Mouse (Mus musculus) forebrain, embryonic 15.5 days (tissue): ENCODE measurements at regions not wholly inside any gene's neighbourhood (a gene's known extent, or its start where the extent isn't known, plus 50 kb on each side); places are given as distances from the start of the nearest gene placed in this dataset.

Source experiments
- ATAC-seq: fragments of 200-750 bp; cut with Nextera tagmentation; replicated peaks from 2 replicates; pipeline ENCODE4 v1.8.0; 2017; ENCODE audit warnings: mild to moderate bottlenecking, moderate TSS enrichment, moderate library complexity
- H3K27ac ChIP-seq: fragments of 300-500 bp; sonication (generic); replicated peaks from 2 replicates; pipeline ENCODE4 v1.5.1; 2015; ENCODE audit warnings: mild to moderate bottlenecking, inconsistent platforms
- H3K27me3 ChIP-seq: fragments of 300-500 bp; sonication (generic); 2 replicates; pipeline ENCODE4 v1.6.1; 2015; ENCODE audit warnings: inconsistent platforms
- H3K36me3 ChIP-seq: fragments of 300-500 bp; sonication (generic); 2 replicates; pipeline ENCODE4 v1.6.1; 2015; ENCODE audit warnings: mild to moderate bottlenecking, inconsistent platforms
- H3K4me1 ChIP-seq: fragments of 300-500 bp; sonication (generic); 2 replicates; pipeline ENCODE4 v1.6.1; 2015; ENCODE audit warnings: inconsistent platforms
- H3K4me2 ChIP-seq: fragments of 300-500 bp; sonication (generic); replicated peaks from 2 replicates; pipeline ENCODE4 v1.6.1; 2015; ENCODE audit warnings: mild to moderate bottlenecking, inconsistent platforms
- H3K4me3 ChIP-seq: fragments of 300-500 bp; sonication (generic); 2 replicates; pipeline ENCODE4 v1.5.1; 2015; ENCODE audit warnings: mild to moderate bottlenecking, inconsistent platforms
- H3K9ac ChIP-seq: fragments of 300-500 bp; sonication (generic); replicated peaks from 2 replicates; pipeline ENCODE4 v1.6.1; 2015; ENCODE audit warnings: mild to moderate bottlenecking, inconsistent platforms
- H3K9me3 ChIP-seq: fragments of 300-500 bp; sonication (generic); 2 replicates; pipeline ENCODE4 v1.6.1; 2016; ENCODE audit warnings: inconsistent platforms
- WGBS: fragments of 180-500 bp; shearing (Covaris S2); methylation state at CpG from one replicate; pipeline ENCODE4 v1.1.7; 2015; ENCODE audit warnings: mixed read lengths; 5-methylcytosine and 5-hydroxymethylcytosine counted together

GRCm38 (mm10) chr9:91601740-91602139 is 236.1 kb upstream of the Zic1 start:
- Histone ChIP-seq H3K9ac (no peak overlapping the region), H3K4me1 (no peaks in the 10 kb centered on the region), H3K27ac (no peak overlapping the region), H3K4me2 (no peak overlapping the region), H3K4me3 (no peak overlapping the region), H3K9me3 (no peaks in the 10 kb centered on the region), H3K36me3 (no peaks in the 10 kb centered on the region), H3K27me3 (no peaks in the 10 kb centered on the region)
- WGBS, result 45% methylated on average over 6 of the region's 6 CpGs
- ATAC-seq, result no peak; the same call in 1 of the 2 replicates

- H3K4me3 ChIP-seq, result no peak overlapping the region
- no peak overlapping the region for H3K9ac ChIP-seq
- H3K4me1 ChIP-seq, result 0 out of 2 replicates have a peak, but pooled peaks cover 3% of the 10 kb centered on the region
- no peak overlapping the region for H3K4me2 ChIP-seq
- H3K36me3 ChIP-seq, result no peaks in the 10 kb centered on the region
- H3K27me3 ChIP-seq, result no peaks in the 10 kb centered on the region
- 39% methylated on average over 4 of the region's 4 CpGs for WGBS
- H3K27ac ChIP-seq, result no peak overlapping the region
- H3K9me3 ChIP-seq, result no peaks in the 10 kb centered on the region
- ATAC-seq, result no peak
Measured at GRCm38 (mm10) chr9:91591915-91592314, 226.3 kb upstream of the Zic1 start.

GRCm38 (mm10) chr9:91588756-91589155 is 223.1 kb upstream of the Zic1 start:
- Histone ChIP-seq H3K9me3 (no peaks in the 10 kb centered on the region), H3K9ac (no peak overlapping the region), H3K36me3 (no peaks in the 10 kb centered on the region), H3K27me3 (no peaks in the 10 kb centered on the region), H3K27ac (no peak overlapping the region), H3K4me2 (no peak overlapping the region), H3K4me3 (no peak overlapping the region), H3K4me1 (0 out of 2 replicates have a peak, but pooled peaks cover 3% of the 10 kb centered on the region)
- ATAC-seq, result no peak
- WGBS, result 59% methylated on average over 6 of the region's 6 CpGs

GRCm38 (mm10) chr9:91587861-91588260 is 222.3 kb upstream of the Zic1 start:
- 26% methylated on average over 5 of the region's 5 CpGs for WGBS
- ATAC-seq, result 0 out of 2 replicates have a peak, but pooled peaks have one; percentile 23
- H3K9ac ChIP-seq, result no peak overlapping the region

GRCm38 (mm10) chr9:91587271-91587670 is 221.7 kb upstream of the Zic1 start:
- Histone ChIP-seq H3K27ac (no peak overlapping the region), H3K36me3 (no peaks in the 10 kb centered on the region), H3K4me2 (no peak overlapping the region), H3K4me3 (no peak overlapping the region), H3K9me3 (no peaks in the 10 kb centered on the region), H3K4me1 (0 out of 2 replicates have a peak, but pooled peaks cover 3% of the 10 kb centered on the region), H3K9ac (no peak overlapping the region), H3K27me3 (no peaks in the 10 kb centered on the region)
- ATAC-seq, result peak; percentile 85
- WGBS, result 51% methylated on average over 7 of the region's 7 CpGs

More at GRCm38 (mm10) chr9:91587861-91588260, 222.3 kb upstream of the Zic1 start:
- no peak overlapping the region for H3K4me2 ChIP-seq
- H3K27me3 ChIP-seq, result no peaks in the 10 kb centered on the region
- H3K9me3 ChIP-seq, result no peaks in the 10 kb centered on the region
- H3K4me3 ChIP-seq, result no peak overlapping the region
- H3K36me3 ChIP-seq, result no peaks in the 10 kb centered on the region
- H3K27ac ChIP-seq, result no peak overlapping the region
- H3K4me1 ChIP-seq, result 0 out of 2 replicates have a peak, but pooled peaks cover 3% of the 10 kb centered on the region

GRCm38 (mm10) chr9:91586635-91587034 is 221.0 kb upstream of the Zic1 start:
- H3K4me3 ChIP-seq, result no peak overlapping the region
- no peaks in the 10 kb centered on the region for H3K27me3 ChIP-seq
- no peak overlapping the region for H3K4me2 ChIP-seq
- no peak for ATAC-seq
- 86% methylated on average over 5 of the region's 5 CpGs for WGBS
- no peaks in the 10 kb centered on the region for H3K36me3 ChIP-seq
- no peaks in the 10 kb centered on the region for H3K9me3 ChIP-seq
- 0 out of 2 replicates have a peak, but pooled peaks cover 3% of the 10 kb centered on the region for H3K4me1 ChIP-seq
- H3K9ac ChIP-seq, result no peak overlapping the region
- no peak overlapping the region for H3K27ac ChIP-seq

- Histone ChIP-seq H3K9me3 (no peaks in the 10 kb centered on the region), H3K9ac (no peak overlapping the region), H3K27me3 (no peaks in the 10 kb centered on the region), H3K4me3 (no peak overlapping the region), H3K4me1 (no peaks in the 10 kb centered on the region), H3K27ac (no peak overlapping the region), H3K36me3 (no peaks in the 10 kb centered on the region), H3K4me2 (no peak overlapping the region)
- no peak for ATAC-seq
Measured at GRCm38 (mm10) chr9:91574156-91574555, 208.5 kb upstream of the Zic1 start.

- no peak overlapping the region for H3K4me2 ChIP-seq
- WGBS, result 83% methylated on average over 5 of the region's 5 CpGs
Measured at GRCm38 (mm10) chr9:91566006-91566641, 200.5 kb upstream of the Zic1 start.

GRCm38 (mm10) chr9:91561331-91561730 is 195.7 kb upstream of the Zic1 start:
- Histone ChIP-seq H3K36me3 (no peaks in the 10 kb centered on the region), H3K27ac (no peak overlapping the region), H3K4me3 (no peak overlapping the region), H3K4me2 (no peak overlapping the region), H3K27me3 (no peaks in the 10 kb centered on the region), H3K4me1 (no peaks in the 10 kb centered on the region), H3K9ac (no peak overlapping the region), H3K9me3 (no peaks in the 10 kb centered on the region)
- WGBS, result 78% methylated on average over 2 of the region's 2 CpGs
- no peak for ATAC-seq

More at GRCm38 (mm10) chr9:91566006-91566641, 200.5 kb upstream of the Zic1 start:
- no peaks in the 10 kb centered on the region for H3K27me3 ChIP-seq
- H3K36me3 ChIP-seq, result no peaks in the 10 kb centered on the region
- H3K27ac ChIP-seq, result no peak overlapping the region
- no peak overlapping the region for H3K9ac ChIP-seq
- H3K9me3 ChIP-seq, result no peaks in the 10 kb centered on the region
- no peaks in the 10 kb centered on the region for H3K4me1 ChIP-seq
- H3K4me3 ChIP-seq, result no peak overlapping the region
- no peak for ATAC-seq

GRCm38 (mm10) chr9:91559794-91560193 is 194.2 kb upstream of the Zic1 start:
- no peak overlapping the region for H3K27ac ChIP-seq
- no peaks in the 10 kb centered on the region for H3K27me3 ChIP-seq
- WGBS, result 78% methylated on average over 6 of the region's 6 CpGs
- ATAC-seq, result no peak
- no peaks in the 10 kb centered on the region for H3K9me3 ChIP-seq
- H3K4me2 ChIP-seq, result no peak overlapping the region
- H3K36me3 ChIP-seq, result no peaks in the 10 kb centered on the region
- no peaks in the 10 kb centered on the region for H3K4me1 ChIP-seq
- no peak overlapping the region for H3K4me3 ChIP-seq
- H3K9ac ChIP-seq, result no peak overlapping the region

- ATAC-seq, result no peak
Measured at GRCm38 (mm10) chr9:91547051-91547450, 181.4 kb upstream of the Zic1 start.

GRCm38 (mm10) chr9:91545402-91545801 is 179.8 kb upstream of the Zic1 start:
- 11% methylated on average over 6 of the region's 6 CpGs for WGBS
- H3K36me3 ChIP-seq, result no peaks in the 10 kb centered on the region
- peaks cover 3% of the 10 kb centered on the region; the same call in 1 of the 2 replicates for H3K4me1 ChIP-seq
- H3K4me3 ChIP-seq, result no peak overlapping the region
- H3K27me3 ChIP-seq, result no peaks in the 10 kb centered on the region
- peak; percentile 60; the same call in 1 of the 2 replicates for ATAC-seq
- no peak overlapping the region for H3K4me2 ChIP-seq
- no peaks in the 10 kb centered on the region for H3K9me3 ChIP-seq
- H3K27ac ChIP-seq, result no peak overlapping the region
- no peak overlapping the region for H3K9ac ChIP-seq

More at GRCm38 (mm10) chr9:91547051-91547450, 181.4 kb upstream of the Zic1 start:
- no peaks in the 10 kb centered on the region for H3K9me3 ChIP-seq
- no peak overlapping the region for H3K9ac ChIP-seq
- no peaks in the 10 kb centered on the region for H3K36me3 ChIP-seq
- H3K27me3 ChIP-seq, result no peaks in the 10 kb centered on the region
- no peak overlapping the region for H3K4me2 ChIP-seq
- no peak overlapping the region; the same call in 1 of the 2 replicates for H3K27ac ChIP-seq
- peaks cover 3% of the 10 kb centered on the region; the same call in 1 of the 2 replicates for H3K4me1 ChIP-seq
- WGBS, result 68% methylated on average over 4 of the region's 4 CpGs
- no peak overlapping the region for H3K4me3 ChIP-seq
